Mouse (Mus musculus) left cerebral cortex, adult 2 months (tissue): ENCODE measurements around the gene Scyl1. TPM values are rescaled to one million over a fixed set of nuclear protein-coding genes. Genes with fewer than 3 reads are reported as not detected.

Experiments used
- DNase-seq, 2 experiments: peaks; one replicate each; pipeline ENCODE4 v3.0.0; 2021 to 2022; ENCODE audit warnings: low spot score in 2 of 2, mixed read lengths in 1 of 2; ENCODE audit errors: extremely low spot score in 1 of 2
- H3K27ac ChIP-seq: fragments of 200-600 bp; 2 replicates; pipeline ENCODE4 v1.8.1; 2022
- H3K4me3 ChIP-seq: fragments of 200-600 bp; 2 replicates; pipeline ENCODE4 v1.8.1; 2022
- CTCF ChIP-seq: fragments of 200-600 bp; IDR thresholded peaks from 2 replicates; pipeline ENCODE4 v1.8.1; 2022; ENCODE audit warnings: antibody characterized with exemption, mild to moderate bottlenecking, moderate library complexity
- intact Hi-C: fragments of 180-260 bp; cut with DNase I; formaldehyde crosslinking; loops from one replicate; pipeline ENCODE4 v1.15.1; 2025
- total RNA-seq, 2 experiments: library from RNA; stranded (reverse); gene quantifications; 2 replicates each; pipeline ENCODE4 v1.2.3; 2021

Gene Scyl1
- total RNA-seq, 2 experiments from 2014 or later: 92.0 to 98.0 TPM

DNA sequence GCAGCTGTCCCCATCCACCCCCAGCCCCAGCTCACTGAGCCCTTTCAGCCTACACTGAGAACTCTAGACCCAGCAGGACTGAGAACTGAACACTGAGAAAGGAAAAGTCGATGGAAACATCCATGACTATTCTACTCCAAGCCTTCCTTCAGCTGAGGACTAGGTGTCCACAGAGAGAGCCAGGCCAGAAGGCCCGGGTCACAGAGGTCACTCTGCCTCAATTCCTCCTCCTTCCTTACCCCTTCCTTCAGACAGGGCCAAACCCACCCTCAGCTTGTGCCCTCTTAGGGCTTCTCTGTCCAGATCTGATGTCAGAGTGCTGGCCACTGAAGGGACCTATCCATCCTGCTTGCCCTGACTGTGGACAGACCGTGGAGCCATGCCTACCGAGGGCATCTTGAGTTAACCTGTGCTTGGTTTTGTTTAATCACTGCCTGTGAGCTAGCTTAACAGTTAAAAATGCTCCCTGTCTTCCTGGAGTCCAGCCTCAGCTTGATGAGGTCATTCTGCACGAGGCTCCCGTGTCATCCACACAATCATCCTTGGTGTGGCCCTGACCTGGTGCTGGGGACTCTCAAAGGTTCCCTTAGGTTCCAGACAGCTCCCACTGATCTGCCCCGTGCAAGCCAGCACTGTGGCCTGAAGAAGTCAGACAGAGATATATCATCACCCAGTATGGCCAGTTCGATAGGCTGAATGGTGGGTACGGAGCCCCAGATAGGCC is 39.8 kb upstream of the Scyl1 start:
- Histone ChIP-seq H3K4me3 (no peak overlapping the region), H3K27ac (peak overlapping the region; percentile 99)
- intact Hi-C loops: no loop called here
- TF ChIP-seq CTCF: no peak
- DNase-seq: no peak

- intact Hi-C loops: no loop called here
- peak; percentile 36 to 69 for DNase-seq
- Histone ChIP-seq H3K27ac (peak overlapping the region; percentile 99), H3K4me3 (no peak overlapping the region)
- TF ChIP-seq CTCF: no peak
Observed at GRCm38 (mm10) chr19:5810103-5810839, 39.1 kb upstream of the Scyl1 start.

GRCm38 (mm10) chr19:5809712-5810089 is 38.5 kb upstream of the Scyl1 start:
- intact Hi-C loops: no loop called here
- Histone ChIP-seq H3K27ac (peak overlapping the region; percentile 99), H3K4me3 (no peak overlapping the region)
- DNase-seq: no peak
- TF ChIP-seq CTCF: no peak

DNA sequence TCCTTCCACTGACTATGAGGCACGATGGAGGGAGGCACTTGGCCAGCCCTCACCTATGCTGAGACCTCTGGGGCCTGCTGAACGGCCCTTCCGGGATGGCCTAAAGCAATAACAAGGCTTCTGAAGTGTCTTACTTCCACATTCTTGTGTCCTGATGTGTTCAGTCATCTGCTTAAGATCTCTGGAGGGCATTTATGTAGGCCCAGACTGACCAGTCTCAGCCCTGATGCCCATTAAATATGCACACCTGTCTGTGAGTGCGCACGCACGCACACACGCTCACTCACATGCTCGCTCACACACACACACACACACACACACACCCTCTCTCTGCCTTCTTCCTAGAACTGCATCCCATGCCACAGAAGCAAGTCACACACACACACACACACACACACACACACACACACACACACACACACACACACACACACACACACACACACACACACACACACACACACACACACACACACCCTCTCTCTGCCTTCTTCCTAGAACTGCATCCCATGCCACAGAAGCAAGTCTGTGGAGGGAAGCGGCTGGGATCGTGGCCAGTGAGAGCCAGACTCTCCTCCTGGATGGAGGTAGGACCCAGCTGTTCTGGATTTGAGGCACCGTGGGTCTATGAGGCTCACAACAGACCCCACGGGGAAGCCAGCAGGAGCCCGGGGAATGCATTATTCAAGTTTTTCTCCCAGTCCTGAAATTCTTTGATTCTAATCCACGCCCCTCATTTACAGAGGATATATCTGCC is 37.9 kb upstream of the Scyl1 start:
- H3K27ac ChIP-seq: peak overlapping the region; percentile 99
- TF ChIP-seq CTCF: no peak
- intact Hi-C loops: no loop called here
- no peak for DNase-seq
- no peak overlapping the region for H3K4me3 ChIP-seq

DNA sequence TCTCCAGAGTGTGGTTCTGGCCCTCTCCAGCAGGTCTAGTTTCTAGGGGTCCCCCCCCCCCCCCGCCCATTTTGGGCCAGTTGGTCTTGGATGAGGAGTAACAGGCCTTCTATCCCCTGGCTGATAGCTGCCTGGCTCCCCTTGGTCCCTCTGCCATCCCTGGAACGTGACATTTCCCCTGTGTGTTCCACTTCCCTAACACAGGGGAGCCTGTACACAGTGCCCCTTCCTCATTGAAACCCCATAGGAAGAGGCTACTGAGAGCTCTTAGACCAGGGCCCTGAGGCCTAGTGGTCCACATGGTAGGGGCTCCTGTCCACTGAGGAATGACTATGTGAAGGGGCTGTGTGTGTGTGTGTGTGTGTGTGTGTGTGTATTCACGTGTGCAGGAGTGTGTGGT is 36.5 kb upstream of the Scyl1 start:
- intact Hi-C loops: no loop called here
- DNase-seq: no peak
- no peak for TF ChIP-seq CTCF
- Histone ChIP-seq H3K4me3 (no peak overlapping the region), H3K27ac (peak overlapping the region; percentile 100)

DNA sequence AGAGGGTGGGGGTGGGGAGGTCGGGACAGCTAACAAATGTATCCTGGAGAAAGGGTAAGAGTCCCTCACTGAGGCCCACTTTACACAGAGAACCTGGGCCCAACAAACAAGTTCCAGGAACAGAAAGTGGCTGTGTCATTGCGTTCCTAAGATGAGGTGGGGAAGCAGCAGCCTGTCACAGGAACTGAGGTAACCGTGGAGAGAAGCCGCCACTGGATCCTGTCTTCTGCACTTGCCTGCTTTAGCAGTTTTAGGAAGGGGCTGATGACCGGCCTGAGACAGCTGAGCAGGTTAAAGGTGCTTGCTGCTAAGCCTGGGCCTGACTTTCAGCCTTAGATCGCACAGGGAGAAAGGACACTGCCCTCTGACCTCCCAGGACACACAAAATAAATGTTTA is 35.6 kb upstream of the Scyl1 start:
- no peak for TF ChIP-seq CTCF
- no peak for DNase-seq
- intact Hi-C loops: no loop called here
- Histone ChIP-seq H3K27ac (peak overlapping the region; percentile 100), H3K4me3 (no peak overlapping the region)

DNA sequence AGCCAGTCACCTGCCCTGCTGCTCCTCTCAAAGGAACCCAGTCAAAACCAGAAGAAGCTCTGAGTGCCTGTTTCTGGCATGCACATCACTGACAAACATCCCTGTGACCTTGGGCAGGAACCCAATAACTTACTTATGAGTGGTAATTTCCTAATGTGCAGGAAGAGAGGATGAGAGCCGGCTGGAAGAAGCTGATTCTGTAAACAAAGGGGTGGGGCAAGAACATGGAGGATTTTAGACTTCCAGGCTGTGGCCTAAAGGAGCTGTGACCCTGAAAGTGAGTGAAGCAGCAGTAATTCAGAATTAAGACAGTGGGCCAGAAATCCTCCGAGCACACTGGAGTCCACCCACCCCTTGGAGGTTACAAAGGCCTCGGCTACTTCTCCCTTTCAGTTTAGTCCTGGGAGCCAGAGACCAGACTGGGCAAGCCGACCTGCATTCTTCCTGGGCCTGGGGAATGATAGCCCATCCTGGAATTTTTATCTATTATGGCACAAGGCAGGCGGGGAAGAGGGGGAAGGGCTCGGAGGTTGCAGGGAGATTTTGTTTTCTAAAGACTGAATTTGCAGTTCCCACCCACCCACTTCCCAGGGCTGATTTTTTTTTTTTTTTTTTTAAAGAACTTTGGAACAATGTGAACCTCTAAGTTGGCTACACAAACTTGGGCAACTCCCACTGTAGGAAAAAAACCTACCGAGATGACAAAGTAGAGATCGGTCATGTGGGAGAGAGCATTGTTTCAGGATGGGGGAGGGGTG is 35.0 kb upstream of the Scyl1 start:
- intact Hi-C loops: no loop called here
- no peak for TF ChIP-seq CTCF
- no peak overlapping the region for H3K4me3 ChIP-seq
- peak; percentile 44 to 53 for DNase-seq
- peak overlapping the region; percentile 100 for H3K27ac ChIP-seq

- DNase-seq: peak in 1 of 2 experiments; percentile 73
- Histone ChIP-seq H3K27ac (peak overlapping the region; percentile 100), H3K4me3 (0 out of 2 replicates have a peak overlapping the region, but pooled peaks have one; percentile 37)
- no peak for TF ChIP-seq CTCF
- intact Hi-C loops: no loop called here
Observed at GRCm38 (mm10) chr19:5804371-5804899, 33.2 kb upstream of the Scyl1 start.

DNA sequence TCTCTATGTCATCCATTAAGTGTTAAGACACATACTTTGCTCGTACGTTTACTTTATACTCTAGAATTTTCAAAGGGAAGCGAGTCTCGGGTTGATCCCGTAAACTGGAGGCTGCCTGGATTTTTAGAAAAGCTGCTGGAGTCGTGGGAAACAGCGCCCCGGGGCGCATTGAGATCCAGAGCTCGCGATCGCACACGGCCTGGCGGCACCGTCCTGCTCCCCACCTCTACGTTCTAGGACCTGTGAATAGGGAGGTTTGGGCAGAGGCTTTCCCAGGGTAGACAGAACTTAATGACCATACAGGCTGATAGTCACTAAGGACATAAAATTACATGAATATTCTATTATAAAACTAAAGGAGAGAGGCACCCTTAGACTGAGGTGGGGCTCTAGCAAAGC is 32.7 kb upstream of the Scyl1 start:
- no peak for TF ChIP-seq CTCF
- intact Hi-C loops: loop anchor here (1.0 to 2.0 kb wide), 3 partner anchors 8 to 42 kb away; no protein-coding TSS in a partner anchor
- peak overlapping the region; percentile 100 for H3K27ac ChIP-seq
- peak overlapping the region; percentile 37 for H3K4me3 ChIP-seq
- DNase-seq: no peak

DNA sequence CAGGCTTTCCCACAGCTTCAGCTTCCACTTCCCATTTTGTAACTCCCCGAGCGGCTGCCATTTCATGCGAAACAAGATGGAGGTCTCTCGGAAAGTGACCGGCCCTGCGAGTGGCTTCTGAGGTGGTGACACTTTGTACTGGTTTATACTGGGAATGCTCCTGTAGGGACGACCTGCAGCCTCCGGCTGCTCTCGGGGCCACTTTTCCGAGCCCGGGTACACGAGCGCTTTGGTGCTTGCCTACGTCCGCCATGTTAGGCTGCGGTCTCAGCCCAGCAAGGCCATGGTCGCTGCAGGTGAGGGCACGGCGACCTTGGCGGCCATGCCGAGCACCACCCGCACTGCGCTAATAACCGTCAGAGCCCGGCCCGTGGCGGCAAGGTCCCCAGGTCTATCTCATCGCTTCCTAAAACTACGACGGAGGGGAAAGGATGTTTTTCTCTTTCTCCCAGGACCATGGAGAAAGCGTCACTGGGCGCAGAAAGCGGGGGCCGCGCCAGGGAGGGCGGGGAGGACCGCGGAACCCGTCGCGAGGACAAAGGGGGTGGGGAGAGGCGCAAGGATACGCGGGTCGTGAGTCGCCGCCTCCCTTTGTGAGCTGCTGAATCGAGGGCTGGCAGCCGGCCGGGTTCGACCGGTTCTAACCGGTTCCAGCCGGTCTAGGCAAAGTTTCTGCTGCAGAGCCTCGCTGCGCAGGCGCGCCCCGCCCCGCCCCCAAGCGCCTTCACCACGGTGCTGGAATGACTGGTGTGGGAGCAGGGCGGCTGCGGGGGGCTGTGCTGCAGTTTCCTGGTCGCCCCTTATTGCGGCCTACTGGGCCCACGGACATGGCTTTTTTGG is 32.0 kb upstream of the Scyl1 start:
- intact Hi-C loops: loop anchor here (1.0 to 2.0 kb wide), 3 partner anchors 9 to 43 kb away; no protein-coding TSS in a partner anchor
- peak overlapping the region; percentile 100 for H3K27ac ChIP-seq
- no peak for TF ChIP-seq CTCF
- peak overlapping the region; percentile 82 for H3K4me3 ChIP-seq
- peak; percentile 99 for DNase-seq
